Mouse (Mus musculus) kidney, adult 8-10 months (tissue): Measurements from ENCODE around the gene Elane.

Experiments
- DNase-seq, 2 experiments: peaks; one replicate each; pipeline ENCODE4 v3.0.0; 2022

Elane gene

GRCm38 (mm10) chr10:79931797-79932196 is 45.8 kb downstream of the Elane start:
- no peak for DNase-seq

DNA sequence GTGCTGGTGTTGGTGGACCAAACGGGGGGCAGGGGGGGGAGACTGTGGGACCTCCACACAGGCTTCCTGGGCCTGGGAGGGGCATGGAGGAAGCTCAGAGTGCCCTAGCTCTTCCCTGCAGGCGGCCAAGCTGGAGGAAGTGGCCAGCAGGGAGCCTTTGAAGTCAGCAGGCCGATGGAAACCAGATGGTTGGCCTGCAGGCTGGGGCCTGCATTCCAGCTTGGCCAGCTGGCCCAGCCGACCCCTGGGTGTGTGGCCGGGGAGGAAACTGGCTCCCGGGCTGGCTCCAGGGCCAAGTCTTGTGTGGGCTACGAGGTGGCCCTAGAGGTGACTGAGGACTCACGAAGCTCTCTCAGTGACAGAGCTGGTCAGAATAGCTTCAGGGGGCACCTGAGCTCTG is 46.7 kb downstream of the Elane start:
- peak; percentile 41 to 65 for DNase-seq

DNA sequence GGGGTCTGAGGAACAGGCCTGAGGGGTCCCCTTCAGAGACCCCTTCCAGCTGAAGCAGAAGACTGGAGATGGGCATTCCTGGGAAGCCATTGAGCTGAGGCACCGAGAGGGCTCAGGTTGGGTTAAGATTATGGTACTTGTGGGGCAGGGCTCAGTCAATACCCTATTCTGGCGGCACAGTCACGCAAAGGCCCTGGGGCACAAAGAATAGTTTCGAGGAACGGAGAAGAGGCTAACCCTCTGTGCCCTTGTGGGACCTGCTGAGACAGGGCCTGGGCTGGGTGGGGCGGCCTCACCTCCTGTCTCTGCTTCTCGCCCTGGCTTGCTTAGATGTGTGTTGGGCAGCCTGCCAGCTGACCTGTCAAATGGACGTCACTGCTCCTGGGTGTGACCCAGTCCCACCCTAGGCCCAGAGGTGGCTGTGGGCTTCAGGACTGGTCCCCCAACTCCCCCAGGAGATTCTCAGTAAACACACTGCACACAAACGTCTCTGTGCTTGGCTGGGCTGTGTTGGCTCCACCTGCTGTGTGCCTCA is 47.2 kb downstream of the Elane start:
- no peak for DNase-seq

- DNase-seq: no peak
These were observed 47.8 kb downstream of the Elane start for GRCm38 (mm10) chr10:79933861-79934260.

GRCm38 (mm10) chr10:79934272-79934721 is 48.2 kb downstream of the Elane start:
- DNase-seq: peak; percentile 85 to 89

DNA sequence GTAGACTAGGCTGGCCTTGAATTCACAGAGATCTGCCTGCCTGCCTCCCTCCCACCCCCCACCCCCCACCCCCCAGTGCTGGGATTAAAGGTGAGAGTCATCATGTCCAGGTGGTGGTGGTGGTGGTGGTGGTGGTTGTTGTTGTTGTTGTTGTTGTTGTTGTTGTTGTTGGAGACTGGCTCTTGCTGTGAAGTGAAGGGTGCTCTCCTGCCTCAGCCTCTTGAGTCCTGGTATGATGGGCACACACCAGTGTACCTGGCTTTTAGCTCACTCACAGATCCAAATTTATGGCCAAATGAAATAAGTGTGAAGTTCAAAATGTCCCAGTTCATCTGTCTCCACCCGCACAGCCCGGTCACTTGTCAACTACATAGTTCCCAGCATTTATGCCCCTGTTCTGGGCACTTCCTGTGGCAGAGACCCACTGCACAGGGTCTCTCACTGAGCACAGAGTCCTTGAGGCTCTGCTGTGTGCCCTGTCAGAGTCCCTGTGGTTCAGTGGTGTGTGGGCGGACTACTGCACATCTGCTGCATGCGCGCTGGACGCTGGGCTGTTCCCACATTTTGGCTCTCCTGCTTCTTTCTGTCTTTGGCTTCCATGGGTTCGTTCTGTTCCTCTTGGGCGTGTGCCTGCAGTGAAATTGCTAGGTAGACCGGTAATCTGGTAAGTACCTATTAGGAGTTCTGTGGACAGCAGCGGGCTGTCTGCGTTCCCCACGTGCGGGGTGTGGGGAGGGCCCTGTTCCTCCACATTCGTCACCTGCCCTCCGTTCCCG is 48.9 kb downstream of the Elane start:
- no peak for DNase-seq

- peak; percentile 80 to 84 for DNase-seq
These were observed 50.4 kb downstream of the Elane start for GRCm38 (mm10) chr10:79936284-79936910.

DNA sequence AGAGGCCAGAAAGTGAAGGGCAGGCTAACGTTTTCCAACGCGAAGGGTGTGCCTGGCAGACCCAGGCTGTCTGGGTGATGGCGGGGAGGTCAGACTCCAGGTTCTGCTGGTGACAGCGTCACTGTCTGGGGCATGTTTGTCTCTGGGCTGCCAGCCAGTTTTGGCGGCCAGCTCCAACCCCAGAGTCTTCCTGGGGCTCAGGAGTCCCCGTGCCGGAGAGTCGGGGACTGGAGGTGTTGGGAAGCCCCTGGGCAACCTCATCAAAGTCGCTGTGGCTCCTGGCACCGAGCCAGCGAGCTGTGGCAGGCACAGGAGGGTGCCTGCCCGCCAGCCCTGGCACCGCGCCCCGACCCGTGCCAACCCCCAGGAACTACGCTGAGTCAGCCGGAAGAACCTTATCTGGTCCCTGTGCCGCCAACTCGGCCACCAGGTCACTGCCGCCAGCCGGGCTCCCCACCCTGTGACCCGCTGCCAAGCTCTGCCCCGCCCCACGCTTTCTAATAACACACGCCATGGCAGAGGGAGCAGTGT is 50.9 kb downstream of the Elane start:
- peak; percentile 79 for DNase-seq
